Mouse (Mus musculus) inflammation-experienced regulatory T-cells, adult 6 months (primary cell): ENCODE measurements around the gene Rps15. TPM values are rescaled to one million over a fixed set of nuclear protein-coding genes. Genes with fewer than 3 reads are reported as not detected.

Source experiments
- ATAC-seq: one replicate; pipeline ENCODE4 v1.8.0; 2017
- polyA plus RNA-seq, 3 experiments: library from polyadenylated mRNA; unstranded; fragments of 100-300 nt; shearing (Covaris generic); gene quantifications; one replicate each; pipeline ENCODE4 v1.2.1; 2017

Rps15 gene
- polyA plus RNA-seq, 3 experiments from 2014 or later, result 970 to 1,806 (median 1,658) TPM

DNA sequence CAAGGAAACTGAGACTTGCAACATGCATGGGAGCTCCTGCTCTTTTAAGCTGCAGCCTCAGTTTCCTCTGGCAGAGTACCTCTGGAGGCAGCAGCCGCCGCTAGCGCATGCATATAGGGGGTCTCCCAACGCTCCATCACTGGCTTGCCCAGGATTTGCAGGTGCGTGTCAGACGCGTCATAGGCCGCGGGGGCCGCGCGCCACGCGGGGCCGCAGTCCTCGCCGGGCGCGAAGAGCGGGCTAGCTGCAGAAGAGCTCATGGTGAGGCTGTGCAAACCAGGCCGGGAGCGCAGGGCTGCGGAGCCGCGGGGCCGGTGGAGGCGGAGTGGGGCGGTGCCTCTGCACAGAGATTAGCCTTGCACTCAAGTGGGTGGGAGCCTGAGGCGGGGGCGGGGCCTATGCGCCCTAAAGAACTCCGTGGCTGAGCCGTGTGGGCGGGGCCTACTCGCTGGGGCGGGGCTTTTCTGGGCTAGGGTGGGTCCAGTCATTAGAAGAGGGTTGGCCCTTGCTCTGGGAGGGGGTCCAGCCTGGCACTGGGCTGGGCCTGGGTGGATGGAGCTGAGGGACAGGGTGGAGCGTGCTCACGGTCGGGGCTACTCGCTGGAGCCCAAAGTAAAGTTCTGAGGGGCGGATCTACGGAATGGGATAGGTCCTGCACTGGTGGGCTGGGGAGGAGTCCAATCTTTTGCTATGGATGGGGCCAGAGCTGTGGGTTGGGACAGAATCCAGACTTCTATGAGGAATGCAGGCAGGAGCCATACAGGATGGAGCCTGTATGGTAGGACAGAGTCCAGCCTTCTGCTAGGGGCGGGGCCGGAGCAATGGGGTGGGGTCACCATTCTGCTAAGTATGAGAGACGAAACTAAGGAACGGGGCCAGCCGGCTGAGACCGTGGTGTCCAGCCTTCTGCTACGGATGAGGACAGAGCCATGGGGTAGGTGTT, 31.3 kb upstream of the Rps15 start, which contains the start of the genes Gamt and Dazap1:
Gene Gamt, minus strand, starts transcription at position 371 of the 943 bp plus-strand sequence.
Gene Dazap1, plus strand, starts transcription at position 845 of the 943 bp plus-strand sequence.
- peak; percentile 49 for ATAC-seq

DNA sequence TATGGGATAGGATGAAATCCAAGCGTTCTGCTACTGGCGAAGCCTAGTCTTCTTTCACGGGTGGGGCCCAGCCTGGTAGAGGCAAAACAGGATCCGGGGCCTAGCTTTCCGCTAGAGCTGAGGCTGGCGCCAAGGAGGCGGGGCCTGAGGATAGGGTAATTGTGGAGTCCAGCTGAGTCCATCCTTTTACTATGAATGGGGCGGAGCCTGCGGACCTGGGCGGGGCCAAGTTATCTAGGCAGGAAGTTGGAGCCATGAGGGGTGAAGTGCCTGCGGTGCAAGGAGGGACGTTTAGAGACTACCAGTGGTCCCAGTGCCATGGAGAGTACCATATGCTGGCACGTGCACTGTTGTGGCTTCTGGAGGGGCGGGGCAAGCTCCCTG, 30.7 kb upstream of the Rps15 start:
- peak; percentile 20 for ATAC-seq

DNA sequence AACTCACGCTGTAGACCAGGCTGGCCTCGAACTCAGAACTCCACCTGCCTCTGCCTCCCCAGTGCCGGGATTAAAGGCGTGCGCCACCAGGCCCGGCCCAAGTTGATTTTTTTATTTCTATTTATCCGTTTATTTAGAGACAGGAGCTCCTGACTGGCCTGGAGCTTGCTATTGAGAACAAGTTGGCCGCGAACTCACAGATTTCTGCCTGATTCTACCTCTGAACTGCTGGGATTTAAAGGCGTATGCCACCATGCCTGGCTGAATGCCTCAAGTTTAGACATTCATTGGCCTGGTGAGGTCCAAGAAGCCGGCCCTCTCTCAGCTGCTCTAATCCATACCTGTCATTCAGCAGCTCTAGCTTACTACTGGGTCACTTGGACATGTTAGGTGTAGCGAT, 30.1 kb upstream of the Rps15 start:
- ATAC-seq, result no peak

DNA sequence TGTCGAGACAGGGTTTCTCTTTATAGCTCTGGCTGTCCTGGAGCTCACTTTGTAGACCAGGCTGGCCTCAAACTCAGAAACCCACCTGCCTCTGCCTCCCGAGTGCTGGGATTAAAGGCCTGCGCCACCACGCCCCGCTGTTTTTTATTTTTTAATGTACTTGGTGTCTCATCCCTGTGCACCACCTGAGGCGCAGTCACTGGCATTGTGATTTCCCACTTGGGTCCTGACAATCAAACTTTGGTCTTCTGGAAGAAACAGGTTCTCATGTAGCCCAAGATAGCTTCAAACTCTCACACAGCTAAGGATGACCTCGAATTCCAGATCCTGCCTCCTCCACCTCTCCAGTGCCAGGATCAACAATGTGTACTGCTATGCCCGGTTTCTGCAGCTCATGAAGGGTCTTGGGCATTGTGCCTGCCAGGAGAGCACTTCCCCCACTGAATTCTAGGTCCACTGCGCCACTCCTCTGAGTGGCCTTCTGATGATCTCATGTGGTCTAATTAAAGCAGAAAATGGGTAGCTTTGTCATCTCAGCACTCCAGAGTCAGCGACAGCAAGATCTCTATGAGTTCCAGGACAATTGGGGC, 29.4 kb upstream of the Rps15 start:
- ATAC-seq, result no peak

DNA sequence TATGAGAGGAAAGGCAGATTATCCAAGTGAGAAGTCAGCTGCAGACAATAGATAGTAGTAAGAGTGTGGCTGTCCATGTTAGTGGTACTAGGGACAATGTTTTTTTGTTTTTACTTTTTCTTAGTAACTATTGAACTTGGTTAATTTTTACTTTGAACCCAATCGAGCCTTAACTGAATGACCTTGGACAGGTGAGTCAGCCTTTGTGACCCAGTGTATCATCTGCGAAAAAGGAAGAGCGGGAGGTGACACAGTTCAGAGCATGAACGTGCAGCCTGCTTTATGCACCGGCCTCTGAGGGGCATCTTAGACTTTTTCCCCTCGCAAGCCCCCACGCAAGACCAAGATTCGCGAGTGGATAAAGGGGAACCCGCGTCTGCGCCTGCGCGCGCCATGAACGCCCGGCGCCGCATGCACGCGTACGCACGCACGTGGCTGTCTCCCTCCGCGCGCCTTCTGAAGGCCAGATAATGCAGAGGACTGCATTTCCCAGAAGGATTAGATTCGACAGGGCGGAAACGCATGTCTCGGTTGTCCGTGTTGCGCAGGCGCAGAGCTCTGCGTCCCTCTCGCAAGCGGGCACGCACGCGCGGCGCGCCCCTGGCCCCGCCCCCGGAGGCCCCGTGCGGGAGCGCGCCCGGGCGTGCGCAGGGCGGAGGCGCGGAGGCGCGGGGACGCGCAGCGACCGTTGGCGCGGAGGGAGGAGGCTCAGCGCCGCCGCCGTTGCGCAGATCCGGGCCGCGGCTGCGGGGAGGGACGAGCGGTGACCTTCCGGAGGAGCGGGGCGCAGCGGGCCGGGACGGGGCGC, 27.7 kb upstream of the Rps15 start:
- peak; percentile 79 for ATAC-seq

- no peak for ATAC-seq
Measured at GRCm38 (mm10) chr10:80265149-80265486, 27.1 kb upstream of the Rps15 start.

- ATAC-seq, result no peak
Measured at GRCm38 (mm10) chr10:80270099-80270498, 22.2 kb upstream of the Rps15 start.

GRCm38 (mm10) chr10:80270734-80271181, 21.5 kb upstream of the Rps15 start:
- no peak for ATAC-seq

GRCm38 (mm10) chr10:80271186-80271843, 20.9 kb upstream of the Rps15 start:
- ATAC-seq, result peak; percentile 65

DNA sequence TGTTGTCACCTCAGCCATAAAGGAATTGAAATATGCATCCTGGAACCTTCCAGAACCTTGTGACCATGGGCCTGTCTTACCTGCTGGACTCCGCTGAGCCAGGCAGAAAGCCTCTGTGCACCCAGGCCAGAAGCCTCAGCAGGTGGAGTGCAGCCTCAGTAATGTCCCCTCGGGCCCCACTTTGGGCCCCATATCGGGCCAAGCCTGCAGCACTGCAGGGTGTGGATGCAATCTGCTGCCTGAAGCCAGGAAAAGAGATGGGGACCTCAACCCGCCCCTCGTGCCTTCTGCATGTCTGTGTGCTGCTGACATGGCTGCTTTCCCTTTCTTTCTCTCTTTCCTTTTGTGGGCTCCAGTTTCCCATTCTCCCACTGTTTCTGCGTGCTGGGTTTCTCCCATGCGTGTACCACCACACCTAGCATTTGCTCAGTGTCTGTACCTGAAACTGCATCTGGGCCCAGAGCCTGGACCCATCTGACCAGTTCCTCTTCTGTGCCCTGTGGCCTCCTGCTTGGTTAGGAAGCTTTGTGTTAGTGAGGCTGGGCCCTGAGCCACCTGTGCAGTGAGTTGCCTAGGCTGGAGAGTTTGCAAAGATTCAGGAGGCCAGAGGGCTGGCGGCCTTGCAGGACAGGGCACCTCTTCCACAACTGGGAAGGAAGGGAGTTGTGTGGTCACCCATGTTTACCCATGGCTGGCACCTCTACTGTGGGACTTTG, 20.2 kb upstream of the Rps15 start:
- ATAC-seq, result no peak

GRCm38 (mm10) chr10:80273847-80274246, 18.4 kb upstream of the Rps15 start:
- no peak for ATAC-seq

DNA sequence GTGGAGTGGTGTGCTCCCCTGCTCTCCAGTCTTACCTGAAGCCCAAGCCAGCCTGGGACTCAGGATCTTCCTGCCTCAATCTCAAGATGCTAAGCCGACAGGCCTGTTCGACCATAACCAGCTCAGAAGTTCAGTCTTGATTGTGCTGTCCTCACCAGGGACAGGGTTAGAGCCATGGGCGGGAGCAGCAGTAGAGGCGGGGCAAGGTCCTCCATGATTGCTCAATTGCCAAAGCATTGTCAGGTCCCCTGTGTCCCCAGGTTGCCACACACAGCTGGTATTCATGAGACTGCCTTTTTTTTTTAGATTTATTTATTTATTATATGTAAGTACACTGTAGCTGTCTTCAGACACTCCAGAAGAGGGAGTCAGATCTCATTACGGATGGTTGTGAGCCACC, 16.0 kb upstream of the Rps15 start:
- no peak for ATAC-seq

DNA sequence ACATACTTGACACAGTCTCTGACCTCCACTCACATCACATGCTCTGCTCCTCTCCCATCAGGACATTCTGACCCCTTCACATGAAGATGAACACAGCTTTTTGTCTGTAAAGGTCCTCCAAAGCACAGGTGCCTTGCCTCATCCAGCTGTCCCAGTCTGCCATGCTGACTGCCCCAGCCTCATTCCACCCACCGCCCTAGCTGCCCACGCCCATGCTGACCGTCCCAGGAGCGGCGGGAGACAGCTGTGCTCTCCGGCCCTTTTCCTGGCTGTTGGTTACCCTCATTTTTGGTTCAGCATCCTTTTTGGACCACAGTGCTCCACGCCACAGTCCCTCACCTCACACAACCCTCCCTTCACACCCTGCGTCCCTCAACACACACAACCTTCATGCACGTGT, 13.9 kb upstream of the Rps15 start:
- no peak for ATAC-seq

DNA sequence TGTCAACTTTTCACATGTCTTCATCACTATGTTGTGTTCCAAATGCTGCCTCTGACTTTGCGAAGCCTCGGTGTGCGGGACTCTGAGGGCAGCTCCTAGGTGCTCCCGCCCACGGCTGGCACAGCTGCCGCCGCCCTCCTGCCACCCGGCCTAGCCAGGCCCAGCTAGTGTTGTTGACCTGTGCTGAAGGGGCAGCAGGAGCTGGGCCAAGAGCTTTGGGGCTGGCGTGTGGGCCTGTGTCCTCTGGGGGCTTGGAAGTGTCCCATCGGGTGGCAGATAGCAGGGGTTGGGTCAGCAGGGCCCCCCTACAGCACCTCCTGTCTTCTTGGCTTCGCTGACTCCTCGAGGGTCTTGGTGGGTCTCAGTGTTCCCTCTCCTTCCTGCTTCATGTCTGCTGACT, 13.0 kb upstream of the Rps15 start:
- ATAC-seq, result no peak

GRCm38 (mm10) chr10:80281304-80281703, 10.9 kb upstream of the Rps15 start:
- ATAC-seq, result no peak

GRCm38 (mm10) chr10:80281921-80282371, 10.3 kb upstream of the Rps15 start:
- ATAC-seq, result no peak

DNA sequence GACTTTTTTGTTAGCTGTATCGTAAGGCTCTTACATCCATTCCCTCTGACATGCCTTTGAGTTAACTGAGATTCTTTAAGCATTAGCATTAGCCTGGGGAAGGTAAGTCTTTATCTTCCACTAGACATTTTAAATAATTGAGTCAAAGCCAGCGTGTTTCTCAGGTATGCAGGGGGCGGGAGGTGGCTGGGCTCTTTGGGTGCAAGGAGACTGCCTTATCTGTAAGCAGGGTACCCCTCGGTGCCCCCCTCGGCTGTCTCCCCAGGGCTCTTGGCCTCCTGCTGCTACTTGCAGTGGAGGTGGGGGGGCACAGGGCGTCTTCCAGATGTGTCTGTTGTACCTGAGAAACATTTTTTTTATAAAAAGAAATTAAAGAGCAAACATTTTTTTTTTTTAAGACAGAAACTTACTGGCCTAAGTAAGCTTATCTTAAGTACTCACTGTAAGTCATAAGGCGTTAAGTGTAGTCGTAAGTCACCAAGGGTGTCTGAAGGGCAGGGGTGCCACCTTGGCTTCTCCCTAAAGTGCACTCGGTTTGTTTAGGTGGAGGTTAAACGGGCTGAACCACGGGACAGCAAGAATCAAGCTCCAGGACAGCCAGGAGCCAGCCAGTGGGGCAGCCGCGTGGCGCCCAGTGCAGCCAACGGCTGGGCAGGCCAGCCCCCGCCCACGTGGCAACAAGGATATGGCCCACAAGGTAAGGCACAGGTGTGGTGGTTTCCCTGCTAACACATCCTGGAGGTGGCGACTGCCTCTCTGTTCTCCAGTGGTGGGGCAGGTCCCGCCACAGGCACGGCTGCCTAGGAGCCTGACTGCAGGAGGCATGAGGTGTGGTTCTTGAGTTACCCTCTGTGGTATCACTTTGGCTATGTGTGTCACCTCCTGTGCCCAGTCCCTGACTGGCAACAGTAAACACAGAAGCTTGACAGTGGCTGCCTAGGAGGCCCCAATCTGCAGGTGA, 9.5 kb upstream of the Rps15 start:
- ATAC-seq, result no peak

GRCm38 (mm10) chr10:80285222-80286070, 6.8 kb upstream of the Rps15 start:
- no peak for ATAC-seq

- ATAC-seq, result no peak
Measured at GRCm38 (mm10) chr10:80288097-80288496, 4.2 kb upstream of the Rps15 start.

DNA sequence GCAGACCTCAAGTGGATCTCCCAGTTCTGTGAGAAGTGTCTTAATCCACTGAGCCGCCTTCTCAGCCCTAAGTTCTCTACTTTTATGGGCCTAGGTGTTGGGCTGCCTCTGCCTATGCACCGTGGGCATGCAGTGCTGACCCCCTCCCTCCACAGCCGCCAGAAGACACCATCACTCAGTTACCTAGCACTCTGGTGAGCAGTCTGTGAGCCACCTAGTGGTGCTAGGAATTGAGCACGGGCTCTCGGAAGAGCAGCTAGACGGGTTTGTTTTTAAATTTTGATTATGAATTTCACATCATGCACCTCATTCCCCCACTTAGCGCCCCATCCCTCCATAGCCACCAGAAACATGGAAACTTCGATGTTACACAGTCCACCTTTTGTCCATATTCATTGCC, 3.6 kb upstream of the Rps15 start:
- ATAC-seq, result no peak
